Mouse (Mus musculus) ovary, adult 18-20 months (tissue): ENCODE data around the gene Gm6268.

Experiments
- DNase-seq: peaks from one replicate; pipeline ENCODE4 v3.0.0; 2022; ENCODE audit warnings: low spot score, mixed read lengths

Gene Gm6268

GRCm38 (mm10) chrX:36400980-36401379, at the start of gene Gm6268:
Gene Gm6268 (plus strand): TSS chrX:36401280.
- no peak for DNase-seq

GRCm38 (mm10) chrX:36352446-36352845, 48.6 kb upstream of the Gm6268 start:
- DNase-seq, result no peak

DNA sequence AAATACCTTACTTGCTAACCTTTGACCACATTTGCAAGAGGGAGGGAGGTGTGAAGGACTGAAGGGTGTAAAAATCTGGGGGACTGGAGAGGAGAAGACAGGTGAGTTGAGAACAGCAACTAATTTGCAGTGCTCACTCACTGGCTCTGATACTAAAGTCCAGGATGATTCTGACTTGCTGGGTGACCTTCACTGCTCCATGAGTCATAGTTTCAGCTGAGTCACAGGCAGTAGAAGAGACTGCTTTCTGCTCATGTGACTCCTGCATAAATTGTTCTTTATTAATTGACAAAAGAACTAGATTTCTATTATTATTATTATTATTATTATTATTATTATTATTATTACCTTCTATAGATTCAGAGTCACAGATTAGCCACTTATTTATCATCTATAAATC, 15.7 kb upstream of the Gm6268 start:
- no peak for DNase-seq

DNA sequence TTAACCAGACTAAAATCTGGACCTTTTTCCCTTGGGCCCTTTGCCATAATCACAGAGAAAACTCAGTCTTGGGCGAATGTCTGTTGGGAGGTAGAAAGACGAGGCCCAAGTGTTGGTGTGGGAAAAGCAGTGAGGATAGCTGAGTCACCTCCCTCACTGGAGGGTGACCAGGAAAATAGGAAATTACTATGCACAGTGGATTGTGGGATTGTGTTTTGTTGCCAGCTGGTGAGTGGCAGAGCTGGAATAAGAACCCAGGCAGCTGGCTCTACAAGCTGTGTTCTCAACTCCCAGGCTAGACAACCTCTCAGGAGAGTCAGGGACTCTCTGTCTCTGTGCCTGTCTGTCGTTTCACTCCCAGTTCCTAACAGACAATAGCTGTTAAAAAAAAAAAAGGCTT, 11.1 kb upstream of the Gm6268 start:
- DNase-seq, result no peak

- no peak for DNase-seq
These were observed 10.6 kb upstream of the Gm6268 start for GRCm38 (mm10) chrX:36390503-36390902.

- DNase-seq, result no peak
These were observed 8.4 kb upstream of the Gm6268 start for GRCm38 (mm10) chrX:36392672-36393071.

DNA sequence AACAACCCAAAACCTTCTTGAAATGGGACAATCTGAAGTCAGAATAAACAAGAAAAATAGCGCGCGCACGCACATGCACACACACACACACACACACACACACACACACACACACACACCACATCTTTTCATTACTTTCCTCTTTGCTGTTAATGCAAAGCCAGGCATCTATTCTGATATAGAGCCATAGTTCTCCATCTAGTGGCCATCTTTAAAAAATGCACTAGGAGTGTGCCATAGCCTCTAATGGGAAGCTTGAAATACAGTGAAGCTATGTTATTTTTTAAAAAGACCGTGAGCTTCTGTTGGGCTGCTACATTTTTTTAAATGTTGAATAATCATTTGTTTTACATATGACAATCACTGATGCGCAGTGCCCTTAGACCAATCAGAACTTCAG, 7.8 kb upstream of the Gm6268 start:
- no peak for DNase-seq

GRCm38 (mm10) chrX:36402316-36402715, 1.2 kb downstream of the Gm6268 start:
- DNase-seq, result no peak

- no peak for DNase-seq
These were observed 18.1 kb downstream of the Gm6268 start for GRCm38 (mm10) chrX:36419153-36419552.

- DNase-seq, result no peak
These were observed 33.9 kb downstream of the Gm6268 start for GRCm38 (mm10) chrX:36434993-36435392.

DNA sequence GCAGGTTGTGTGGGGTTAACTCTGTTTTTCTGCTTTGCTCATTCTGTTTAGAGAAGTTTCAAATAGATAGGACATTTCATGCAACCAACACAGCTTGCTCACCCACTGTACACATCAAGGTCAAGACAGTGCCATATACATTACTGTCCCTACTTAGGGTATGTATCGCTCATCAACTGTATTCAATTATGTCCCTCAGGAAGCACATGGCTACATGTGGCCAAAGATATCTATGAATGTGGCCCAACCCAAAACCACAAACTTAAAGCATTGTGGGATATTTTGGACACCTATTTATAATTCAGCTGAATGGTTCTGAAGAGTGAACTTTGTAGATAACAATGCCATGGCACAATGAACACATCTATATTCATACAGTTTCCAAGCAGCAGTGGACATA, 36.9 kb downstream of the Gm6268 start:
- no peak for DNase-seq
